Mouse (Mus musculus) layer of hippocampus, adult 11-12 months (tissue): ENCODE measurements at regions not wholly inside any gene's neighbourhood (a gene's known extent, or its start where the extent isn't known, plus 50 kb on each side); places are given as distances from the start of the nearest gene placed in this dataset.

Source experiments
- DNase-seq: peaks from one replicate; pipeline ENCODE4 v3.0.0; 2022; ENCODE audit warnings: low spot score

- no peak for DNase-seq
Measured at GRCm38 (mm10) chr8:127908436-127908835, 450.0 kb upstream of the Nrp1 start.

GRCm38 (mm10) chr8:127909580-127909979 is 448.8 kb upstream of the Nrp1 start:
- DNase-seq = no peak

GRCm38 (mm10) chr8:127914086-127914485 is 444.3 kb upstream of the Nrp1 start:
- no peak for DNase-seq

GRCm38 (mm10) chr8:127914914-127915313 is 443.5 kb upstream of the Nrp1 start:
- no peak for DNase-seq

- no peak for DNase-seq
Measured at GRCm38 (mm10) chr8:127915591-127916028, 442.8 kb upstream of the Nrp1 start.

- no peak for DNase-seq
Measured at GRCm38 (mm10) chr8:127921925-127922324, 436.5 kb upstream of the Nrp1 start.

- DNase-seq = no peak
Measured at GRCm38 (mm10) chr8:127923321-127923720, 435.1 kb upstream of the Nrp1 start.

GRCm38 (mm10) chr8:127932276-127932675 is 426.1 kb upstream of the Nrp1 start:
- no peak for DNase-seq

- peak; percentile 50 for DNase-seq
Measured at GRCm38 (mm10) chr8:127936792-127937435, 421.5 kb upstream of the Nrp1 start.

- peak; percentile 54 for DNase-seq
Measured at GRCm38 (mm10) chr8:127939284-127939985, 419.0 kb upstream of the Nrp1 start.

GRCm38 (mm10) chr8:127939986-127940359 is 418.4 kb upstream of the Nrp1 start:
- peak; percentile 11 for DNase-seq

GRCm38 (mm10) chr8:127942319-127942718 is 416.1 kb upstream of the Nrp1 start:
- DNase-seq = no peak

GRCm38 (mm10) chr8:127944955-127945498 is 413.4 kb upstream of the Nrp1 start:
- DNase-seq = no peak

GRCm38 (mm10) chr8:127957571-127957970 is 400.8 kb upstream of the Nrp1 start:
- DNase-seq = no peak

- DNase-seq = no peak
Measured at GRCm38 (mm10) chr8:127958351-127959044, 399.9 kb upstream of the Nrp1 start.

- DNase-seq = no peak
Measured at GRCm38 (mm10) chr8:127962862-127963261, 395.5 kb upstream of the Nrp1 start.

- no peak for DNase-seq
Measured at GRCm38 (mm10) chr8:127963625-127964024, 394.8 kb upstream of the Nrp1 start.

GRCm38 (mm10) chr8:127964801-127965200 is 393.6 kb upstream of the Nrp1 start:
- DNase-seq = no peak

GRCm38 (mm10) chr8:127965341-127965740 is 393.1 kb upstream of the Nrp1 start:
- no peak for DNase-seq

- no peak for DNase-seq
Measured at GRCm38 (mm10) chr8:127968026-127968425, 390.4 kb upstream of the Nrp1 start.

GRCm38 (mm10) chr8:127973194-127973593 is 385.2 kb upstream of the Nrp1 start:
- no peak for DNase-seq

- no peak for DNase-seq
Measured at GRCm38 (mm10) chr8:127977746-127978145, 380.7 kb upstream of the Nrp1 start.
